Mouse (Mus musculus) thymus, adult 2 months (tissue): Measurements from ENCODE around the gene Lcn4. TPM values are rescaled to one million over a fixed set of nuclear protein-coding genes. Genes with fewer than 3 reads are reported as not detected.

ENCODE experiments used
- DNase-seq: peaks from one replicate; pipeline ENCODE4 v3.0.0; 2021
- H3K27ac ChIP-seq: fragments of 200-500 bp; 2 replicates; pipeline ENCODE4 v1.5.1; 2012; ENCODE audit warnings: low read length, control low read depth; ENCODE audit not compliant: control insufficient read depth, insufficient read depth
- H3K27me3 ChIP-seq: fragments of 200-500 bp; 2 replicates; pipeline ENCODE4 v1.6.1; 2012; ENCODE audit warnings: mild to moderate bottlenecking, low read length, moderate library complexity, mixed read lengths; ENCODE audit not compliant: control insufficient read depth, insufficient read depth
- H3K36me3 ChIP-seq: fragments of 200-500 bp; 2 replicates; pipeline ENCODE4 v1.6.1; 2012; ENCODE audit warnings: mild to moderate bottlenecking, low read length, moderate library complexity; ENCODE audit not compliant: control insufficient read depth, insufficient read depth
- H3K4me1 ChIP-seq: fragments of 200-500 bp; replicated peaks from 2 replicates; pipeline ENCODE4 v1.6.1; 2012; ENCODE audit warnings: low read length; ENCODE audit not compliant: control insufficient read depth, insufficient read depth
- H3K4me3 ChIP-seq: fragments of 200-500 bp; 2 replicates; pipeline ENCODE4 v1.5.1; 2012; ENCODE audit warnings: mild to moderate bottlenecking, low read length, control low read depth, moderate library complexity; ENCODE audit not compliant: control insufficient read depth, insufficient read depth
- CTCF ChIP-seq: fragments of 200-500 bp; IDR thresholded peaks from 2 replicates; pipeline ENCODE4 v1.5.1; 2012; ENCODE audit warnings: mild to moderate bottlenecking, control low read depth, low read length, moderate library complexity, borderline replicate concordance; ENCODE audit not compliant: control insufficient read depth, poor library complexity, insufficient read depth; ENCODE audit errors: extremely low read depth
- POLR2A ChIP-seq: fragments of 200-500 bp; IDR thresholded peaks from 2 replicates; pipeline ENCODE4 v1.6.1; 2012; ENCODE audit warnings: mild to moderate bottlenecking, low read length, control low read depth, moderate library complexity; ENCODE audit not compliant: control insufficient read depth, poor library complexity, insufficient read depth; ENCODE audit errors: extremely low read depth
- WGBS: fragments of 180-500 bp; shearing (Covaris S2); methylation state at CpG from one replicate; pipeline ENCODE4 v1.1.7; 2018; 5-methylcytosine and 5-hydroxymethylcytosine counted together
- polyA plus RNA-seq: library from polyadenylated mRNA; depleted of rRNA; stranded (reverse); fragments of >200 nt; gene quantifications from 2 replicates; pipeline ENCODE4 v1.2.3, GENCODE M21; 2012

Lcn4 gene
- polyA plus RNA-seq, 1 experiment, result 1.3 TPM

DNA sequence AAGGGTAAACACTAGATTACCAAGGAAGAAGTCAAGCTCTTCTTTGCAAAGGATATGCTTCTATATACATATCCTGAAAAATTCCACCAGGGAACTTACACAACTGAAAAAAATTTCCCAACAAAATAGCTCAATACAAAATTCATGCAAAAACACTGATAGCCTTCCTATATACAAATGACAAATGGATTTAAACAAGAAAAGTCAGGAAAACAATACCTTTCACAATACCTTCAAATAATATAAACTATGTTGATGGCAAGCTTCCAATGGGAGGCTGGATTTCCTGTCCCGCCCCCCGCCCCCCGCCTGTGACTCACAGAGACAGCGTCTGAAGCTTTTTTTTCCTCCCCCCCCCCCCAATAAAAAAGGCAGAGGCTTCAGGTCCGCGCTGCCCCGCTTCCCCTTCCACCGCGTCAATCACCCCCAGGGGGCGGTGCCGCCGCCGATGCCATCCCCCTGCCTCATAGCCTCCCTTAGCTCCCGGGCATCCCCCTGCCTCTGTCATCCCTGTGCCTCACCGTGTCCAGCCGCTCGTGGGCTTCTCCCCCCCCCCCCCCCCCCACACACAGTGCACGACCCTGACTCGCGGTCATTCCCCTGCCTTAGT is 9.8 kb downstream of the Lcn4 start:
- H3K27ac ChIP-seq, result no peak overlapping the region
- peaks cover 23% of the 10 kb centered on the region for H3K4me1 ChIP-seq
- TF ChIP-seq POLR2A (no peak), CTCF (no peak)
- DNase-seq, result peak; percentile 41
- no peak overlapping the region for H3K4me3 ChIP-seq
- no peaks in the 10 kb centered on the region for H3K36me3 ChIP-seq
- 2% methylated on average over 17 of the region's 20 CpGs for WGBS
- H3K27me3 ChIP-seq, result no peaks in the 10 kb centered on the region

DNA sequence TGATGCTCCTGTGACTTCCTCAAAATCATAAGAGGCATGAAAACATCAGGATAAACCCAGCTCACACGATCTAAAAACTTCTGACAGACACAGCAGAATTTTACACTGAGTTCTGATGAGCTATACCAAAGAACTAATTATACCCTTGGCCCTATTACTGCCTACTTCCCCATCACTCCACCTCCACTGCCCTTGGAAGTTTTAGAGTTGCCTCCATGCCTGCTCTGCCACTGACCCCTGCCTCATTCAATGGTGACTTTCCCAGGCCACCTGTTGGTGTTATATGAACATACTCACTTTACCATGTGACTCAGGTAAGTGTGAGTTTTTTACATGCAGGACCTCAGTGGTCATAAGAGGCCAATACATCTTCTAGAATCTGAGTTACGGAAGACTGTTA is 13.7 kb downstream of the Lcn4 start:
- H3K4me1 ChIP-seq, result peaks cover 12% of the 10 kb centered on the region
- WGBS, result 67% methylated on average over 2 of the region's 2 CpGs
- H3K27me3 ChIP-seq, result no peaks in the 10 kb centered on the region
- DNase-seq, result no peak
- TF ChIP-seq POLR2A, result no peak
- TF ChIP-seq CTCF, result no peak
- no peak overlapping the region for H3K4me3 ChIP-seq
- H3K36me3 ChIP-seq, result no peaks in the 10 kb centered on the region
- no peak overlapping the region for H3K27ac ChIP-seq

DNA sequence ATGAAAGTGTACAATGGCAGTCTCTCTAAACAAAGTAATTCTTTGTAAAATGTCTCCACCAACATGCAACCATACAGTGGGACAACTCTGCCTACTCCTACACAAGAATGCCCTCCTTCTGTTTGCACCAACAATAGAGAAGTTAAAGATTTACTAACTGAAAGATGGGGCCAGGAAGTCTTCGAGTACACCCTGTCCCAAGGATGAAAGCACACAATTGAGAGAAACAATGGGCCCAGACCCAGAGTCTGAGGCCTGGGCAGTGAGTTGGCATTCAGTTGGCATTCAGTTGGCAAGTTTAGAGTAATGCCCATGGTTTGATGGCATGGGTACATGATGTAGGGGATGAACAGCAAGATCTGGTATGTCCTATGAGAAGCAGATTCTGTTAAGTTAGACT is 16.4 kb downstream of the Lcn4 start:
- TF ChIP-seq POLR2A (no peak), CTCF (no peak)
- no peaks in the 10 kb centered on the region for H3K27me3 ChIP-seq
- H3K27ac ChIP-seq, result no peak overlapping the region
- DNase-seq, result no peak
- H3K4me1 ChIP-seq, result no peaks in the 10 kb centered on the region; the same call in none of the 2 replicates
- WGBS, result 72% methylated on average over 1 of the region's 1 CpGs
- no peak overlapping the region for H3K4me3 ChIP-seq
- H3K36me3 ChIP-seq, result no peaks in the 10 kb centered on the region

DNA sequence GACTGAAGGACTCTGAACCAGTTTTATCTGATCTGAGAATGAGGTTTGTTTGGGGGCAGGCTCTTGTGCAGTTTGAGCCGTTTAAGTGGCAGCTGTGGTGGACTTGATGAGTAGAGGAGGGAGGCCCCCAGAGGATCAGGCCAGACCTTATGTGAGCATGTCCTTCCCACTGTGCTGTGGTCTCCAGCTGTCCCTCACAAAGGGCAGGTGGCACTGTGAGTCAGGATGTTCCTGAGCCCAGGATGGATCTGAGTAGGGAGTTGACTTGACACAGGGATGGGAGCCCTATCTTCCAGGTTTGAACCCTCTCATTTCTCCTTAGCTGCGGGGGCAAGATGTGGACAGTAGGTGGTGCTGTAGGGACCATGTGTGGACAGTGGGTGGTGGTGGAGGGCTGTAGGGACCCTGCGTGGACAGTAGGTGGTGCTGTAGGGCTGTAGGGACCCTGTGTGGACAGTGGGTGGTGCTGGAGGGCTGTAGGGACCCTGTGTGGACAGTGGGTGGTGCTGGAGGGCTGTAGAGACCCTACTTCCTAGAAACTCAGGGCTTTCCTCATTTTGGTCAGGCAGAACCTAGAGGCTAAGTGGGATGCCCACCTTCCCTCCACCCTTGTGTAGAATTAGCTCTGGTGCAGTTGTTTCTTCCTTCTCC is 24.3 kb downstream of the Lcn4 start:
- no peak overlapping the region for H3K4me3 ChIP-seq
- peak; percentile 73 for DNase-seq
- WGBS, result 6% methylated on average over 3 of the region's 3 CpGs
- no peak overlapping the region for H3K27ac ChIP-seq
- no peaks in the 10 kb centered on the region; the same call in 1 of the 2 replicates for H3K4me1 ChIP-seq
- H3K27me3 ChIP-seq, result no peaks in the 10 kb centered on the region
- TF ChIP-seq POLR2A (no peak), CTCF (peak; percentile 100)
- no peaks in the 10 kb centered on the region for H3K36me3 ChIP-seq

DNA sequence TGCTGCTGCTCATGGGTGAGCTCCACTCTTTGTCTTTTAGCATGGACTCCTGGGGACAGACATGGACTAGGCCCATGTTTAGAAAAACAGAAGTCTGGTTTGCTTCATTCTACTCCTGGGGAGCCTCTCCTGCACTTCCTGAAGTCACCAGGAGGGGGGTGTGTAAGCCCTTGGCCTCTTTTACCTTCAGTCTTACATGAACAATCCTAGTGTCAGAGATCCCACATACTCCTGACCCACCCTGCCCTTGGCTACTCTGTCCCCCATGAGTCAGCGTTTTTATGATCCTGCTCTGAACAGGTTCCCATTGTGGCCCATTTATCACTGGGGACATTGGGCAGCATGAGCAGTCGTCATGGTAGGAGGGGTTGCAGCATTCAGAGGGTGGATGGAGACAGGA is 27.1 kb downstream of the Lcn4 start:
- no peaks in the 10 kb centered on the region for H3K36me3 ChIP-seq
- H3K4me1 ChIP-seq, result no peaks in the 10 kb centered on the region
- TF ChIP-seq POLR2A, result no peak
- no peak for TF ChIP-seq CTCF
- H3K27ac ChIP-seq, result no peak overlapping the region
- DNase-seq, result peak; percentile 52
- H3K4me3 ChIP-seq, result no peak overlapping the region
- H3K27me3 ChIP-seq, result no peaks in the 10 kb centered on the region
- WGBS, result 81% methylated on average over 2 of the region's 2 CpGs

DNA sequence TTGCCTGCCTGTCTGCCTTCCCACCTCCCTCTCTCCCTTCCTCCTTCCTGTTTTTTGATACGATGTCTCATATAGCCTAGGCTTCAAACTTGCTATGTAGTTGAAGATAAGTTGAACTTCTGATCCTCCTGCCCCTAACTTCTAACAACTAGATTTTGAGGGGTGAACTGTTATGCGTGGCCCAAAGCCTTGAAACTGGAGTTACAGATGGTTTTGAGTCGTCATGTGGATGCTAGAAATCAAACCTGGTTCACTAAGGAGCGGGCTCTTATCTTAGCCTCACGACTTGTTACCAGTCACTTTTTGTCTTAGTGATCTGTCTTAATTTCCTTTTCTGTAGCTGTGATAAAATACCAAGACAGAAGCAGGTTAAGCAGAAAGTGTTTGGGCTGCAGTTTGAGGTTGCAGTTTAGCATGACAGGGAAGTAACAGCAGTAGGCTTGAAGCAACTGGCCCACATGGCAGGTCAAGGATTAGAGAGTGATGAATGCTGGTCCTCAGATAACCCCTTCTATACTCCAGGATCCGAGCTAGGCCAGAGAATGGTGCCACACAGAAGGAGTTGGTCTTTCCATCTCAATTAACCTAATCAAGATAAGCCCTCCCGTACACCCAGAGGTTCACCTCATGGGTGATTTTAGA is 30.0 kb downstream of the Lcn4 start:
- peaks cover 13% of the 10 kb centered on the region for H3K36me3 ChIP-seq
- no peak for DNase-seq
- H3K27me3 ChIP-seq, result no peaks in the 10 kb centered on the region
- TF ChIP-seq CTCF, result no peak
- TF ChIP-seq POLR2A, result no peak
- WGBS, result 81% methylated on average over 7 of the region's 7 CpGs
- H3K4me1 ChIP-seq, result peaks cover 5% of the 10 kb centered on the region; the same call in 1 of the 2 replicates
- H3K4me3 ChIP-seq, result no peak overlapping the region
- no peak overlapping the region for H3K27ac ChIP-seq
